Mouse (Mus musculus) heart, adult 2 months (tissue): ENCODE data around the gene Fndc3b.

ENCODE experiments used
- CTCF ChIP-seq: fragments of 200-600 bp; IDR thresholded peaks from 2 replicates; pipeline ENCODE4 v1.8.1; 2022; ENCODE audit warnings: antibody characterized with exemption, mild to moderate bottlenecking, moderate library complexity
- EP300 ChIP-seq: fragments of 200-500 bp; IDR thresholded peaks from 2 replicates; pipeline ENCODE4 v1.6.1; 2011; ENCODE audit warnings: low read depth, low read length, control low read depth; ENCODE audit not compliant: insufficient read depth
- POLR2A ChIP-seq: fragments of 200-500 bp; IDR thresholded peaks from 2 replicates; pipeline ENCODE4 v1.6.1; 2011; ENCODE audit warnings: mild to moderate bottlenecking, low read depth, low read length, control low read depth; ENCODE audit not compliant: insufficient read depth

DNA sequence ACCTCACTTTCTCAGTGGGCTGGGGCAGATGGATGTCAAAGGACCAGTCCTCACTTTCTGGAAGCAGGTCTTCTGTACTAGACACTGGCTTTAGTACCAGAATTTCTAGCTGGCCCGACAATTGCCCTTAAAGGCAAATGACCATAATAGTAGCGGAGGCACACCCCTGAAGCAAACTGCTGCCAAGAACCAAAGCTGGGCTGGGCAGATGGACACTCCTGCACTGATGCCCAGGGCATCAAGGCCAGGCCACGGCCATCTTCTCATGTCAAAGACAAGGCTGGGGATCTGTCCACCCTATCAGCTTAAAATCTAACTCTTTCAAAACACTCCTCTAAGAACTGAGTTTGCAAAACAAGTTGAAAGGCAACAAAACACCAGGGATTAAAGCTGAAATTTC, 148.6 kb downstream of the Fndc3b start:
- TF ChIP-seq CTCF (no peak), POLR2A (no peak), EP300 (no peak)
